Mouse (Mus musculus) midbrain, embryonic 14.5 days (tissue): Measurements from ENCODE around the gene Ankrd36. TPM values are rescaled to one million over a fixed set of nuclear protein-coding genes. Genes with fewer than 3 reads are reported as not detected.
A peak's percentile ranks its signal among the peaks of the same experiment; 100 is the strongest.

Experiments
- ATAC-seq: fragments of 200-750 bp; cut with Nextera tagmentation; 2 replicates; pipeline ENCODE4 v1.8.0; 2017; ENCODE audit warnings: moderate number of reproducible peaks, moderate library complexity; ENCODE audit not compliant: low FRiP score, low TSS enrichment
- DNase-seq: peaks from one replicate; pipeline ENCODE4 v3.0.0-alpha.2; 2015
- H3K27ac ChIP-seq: fragments of 300-500 bp; sonication (generic); replicated peaks from 2 replicates; pipeline ENCODE4 v1.5.1; 2014; ENCODE audit warnings: mild to moderate bottlenecking, low read depth, low read length, moderate library complexity
- H3K27me3 ChIP-seq: fragments of 300-500 bp; sonication (generic); 2 replicates; pipeline ENCODE4 v1.6.1; 2014; ENCODE audit warnings: low read length, control low read depth, mixed read lengths; ENCODE audit not compliant: control insufficient read depth, insufficient read depth
- H3K36me3 ChIP-seq: fragments of 300-500 bp; sonication (generic); 2 replicates; pipeline ENCODE4 v1.6.1; 2014; ENCODE audit warnings: low read length, control low read depth; ENCODE audit not compliant: control insufficient read depth, insufficient read depth
- H3K4me1 ChIP-seq: fragments of 300-500 bp; sonication (generic); 2 replicates; pipeline ENCODE4 v1.6.1; 2014; ENCODE audit warnings: mild to moderate bottlenecking, antibody characterized with exemption, low read length, control low read depth; ENCODE audit not compliant: control insufficient read depth, insufficient read depth
- H3K4me2 ChIP-seq: fragments of 300-500 bp; sonication (generic); 2 replicates; pipeline ENCODE4 v1.6.1; 2014; ENCODE audit warnings: mild to moderate bottlenecking, low read length, moderate library complexity
- H3K4me3 ChIP-seq: fragments of 300-500 bp; sonication (generic); replicated peaks from 2 replicates; pipeline ENCODE4 v1.5.1; 2014; ENCODE audit warnings: low read depth, low read length
- H3K9ac ChIP-seq: fragments of 300-500 bp; sonication (generic); replicated peaks from 2 replicates; pipeline ENCODE4 v1.6.1; 2014; ENCODE audit warnings: mild to moderate bottlenecking, low read length, moderate library complexity
- H3K9me3 ChIP-seq: fragments of 300-500 bp; sonication (generic); 2 replicates; pipeline ENCODE4 v1.6.1; 2016; ENCODE audit warnings: low read length, control low read depth, mixed read lengths; ENCODE audit not compliant: control insufficient read depth
- WGBS: fragments of 180-500 bp; shearing (Covaris S2); extraction: QIAGEN DNeasy Blood & Tissue Kit; methylation state at CpG from one replicate; pipeline ENCODE4 v1.1.7; 2014; 5-methylcytosine and 5-hydroxymethylcytosine counted together
- polyA plus RNA-seq: library from polyadenylated mRNA; unstranded; fragments of >200 nt; fragmentation: Nextera tagmentation; extraction: Ambion mirVana; gene quantifications from 2 replicates; pipeline ENCODE4 v1.2.1, GENCODE M21; 2014

Gene Ankrd36
- polyA plus RNA-seq, 1 experiment from 2014 or later, result not detected

DNA sequence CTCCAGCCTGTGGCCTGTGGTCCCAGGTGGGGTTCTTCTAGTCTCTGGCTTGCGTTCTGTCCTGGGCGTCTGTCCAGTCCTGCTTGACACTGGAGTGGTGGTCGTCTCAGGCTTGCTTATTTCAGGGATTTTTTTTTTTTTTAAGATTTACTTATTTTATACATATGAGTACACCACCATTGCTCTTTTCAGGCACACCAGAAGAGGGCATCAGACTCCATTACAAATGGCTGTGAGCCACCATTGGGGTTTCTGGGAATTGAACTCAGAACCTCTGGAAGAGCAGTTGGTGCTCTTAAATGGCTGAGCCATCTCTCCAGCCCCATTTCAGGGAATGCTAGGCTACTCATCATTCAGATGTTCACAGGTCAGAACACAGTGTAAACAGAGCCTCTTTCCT, 9.2 kb upstream of the Ankrd36 start:
- no peak for DNase-seq
- ATAC-seq, result no peak
- no peak overlapping the region for H3K4me2 ChIP-seq
- WGBS, result 88% methylated on average over 3 of the region's 3 CpGs
- H3K27ac ChIP-seq, result no peak overlapping the region
- H3K27me3 ChIP-seq, result no peaks in the 10 kb centered on the region
- peaks cover 4% of the 10 kb centered on the region; the same call in 1 of the 2 replicates for H3K4me1 ChIP-seq
- H3K9me3 ChIP-seq, result no peaks in the 10 kb centered on the region
- H3K36me3 ChIP-seq, result no peaks in the 10 kb centered on the region
- H3K9ac ChIP-seq, result no peak overlapping the region
- no peak overlapping the region for H3K4me3 ChIP-seq

GRCm38 (mm10) chr11:5562625-5563268, 6.7 kb upstream of the Ankrd36 start:
- Histone ChIP-seq H3K4me1 (peaks cover 4% of the 10 kb centered on the region; the same call in 1 of the 2 replicates), H3K36me3 (no peaks in the 10 kb centered on the region), H3K27me3 (no peaks in the 10 kb centered on the region), H3K4me3 (no peak overlapping the region), H3K9me3 (no peaks in the 10 kb centered on the region), H3K27ac (0 out of 2 replicates have a peak overlapping the region, but pooled peaks have one; percentile 26), H3K9ac (no peak overlapping the region), H3K4me2 (no peak overlapping the region)
- 21% methylated on average over 9 of the region's 9 CpGs for WGBS
- ATAC-seq, result peak; percentile 66; the same call in 1 of the 2 replicates
- peak; percentile 70 for DNase-seq

GRCm38 (mm10) chr11:5563898-5564297, 5.6 kb upstream of the Ankrd36 start:
- Histone ChIP-seq H3K9me3 (no peaks in the 10 kb centered on the region), H3K4me3 (no peak overlapping the region), H3K9ac (no peak overlapping the region), H3K27ac (no peak overlapping the region), H3K36me3 (no peaks in the 10 kb centered on the region), H3K4me2 (no peak overlapping the region), H3K27me3 (no peaks in the 10 kb centered on the region), H3K4me1 (peaks cover 4% of the 10 kb centered on the region; the same call in 1 of the 2 replicates)
- WGBS, result 57% methylated on average over 6 of the region's 6 CpGs
- DNase-seq (no peak), ATAC-seq (no peak)

GRCm38 (mm10) chr11:5565596-5565995, 3.9 kb upstream of the Ankrd36 start:
- no peak overlapping the region for H3K4me3 ChIP-seq
- no peaks in the 10 kb centered on the region for H3K36me3 ChIP-seq
- ATAC-seq, result no peak
- WGBS, result 75% methylated on average over 3 of the region's 3 CpGs
- no peak overlapping the region for H3K4me2 ChIP-seq
- H3K9ac ChIP-seq, result no peak overlapping the region
- H3K4me1 ChIP-seq, result peaks cover 4% of the 10 kb centered on the region; the same call in 1 of the 2 replicates
- H3K27me3 ChIP-seq, result no peaks in the 10 kb centered on the region
- no peak overlapping the region for H3K27ac ChIP-seq
- DNase-seq, result no peak
- H3K9me3 ChIP-seq, result no peaks in the 10 kb centered on the region

DNA sequence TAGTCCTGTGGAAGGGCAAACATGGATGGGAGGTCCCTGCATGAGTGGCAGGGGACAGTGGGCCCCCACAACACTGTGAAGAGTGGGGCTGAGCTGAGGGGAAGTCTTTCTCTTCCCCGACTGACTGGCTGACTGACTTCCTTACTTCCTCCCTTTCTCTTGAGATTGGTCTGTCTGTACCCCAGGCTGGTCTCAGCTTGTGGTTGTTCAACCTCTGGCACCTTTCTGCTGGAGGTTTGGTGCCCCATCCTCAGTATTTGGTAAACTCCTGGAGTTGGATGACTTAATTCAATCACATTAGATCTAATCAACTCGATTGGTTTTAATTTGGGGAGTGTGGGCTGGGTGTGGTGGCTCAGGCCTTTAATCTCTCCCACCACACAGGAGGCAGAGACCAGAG, 3.0 kb upstream of the Ankrd36 start:
- Histone ChIP-seq H3K9me3 (no peaks in the 10 kb centered on the region), H3K27me3 (no peaks in the 10 kb centered on the region), H3K36me3 (no peaks in the 10 kb centered on the region), H3K27ac (no peak overlapping the region), H3K4me2 (no peak overlapping the region), H3K4me3 (no peak overlapping the region), H3K4me1 (peaks cover 4% of the 10 kb centered on the region; the same call in 1 of the 2 replicates), H3K9ac (no peak overlapping the region)
- no peak for DNase-seq
- ATAC-seq, result no peak
- WGBS, result 80% methylated on average over 2 of the region's 2 CpGs

DNA sequence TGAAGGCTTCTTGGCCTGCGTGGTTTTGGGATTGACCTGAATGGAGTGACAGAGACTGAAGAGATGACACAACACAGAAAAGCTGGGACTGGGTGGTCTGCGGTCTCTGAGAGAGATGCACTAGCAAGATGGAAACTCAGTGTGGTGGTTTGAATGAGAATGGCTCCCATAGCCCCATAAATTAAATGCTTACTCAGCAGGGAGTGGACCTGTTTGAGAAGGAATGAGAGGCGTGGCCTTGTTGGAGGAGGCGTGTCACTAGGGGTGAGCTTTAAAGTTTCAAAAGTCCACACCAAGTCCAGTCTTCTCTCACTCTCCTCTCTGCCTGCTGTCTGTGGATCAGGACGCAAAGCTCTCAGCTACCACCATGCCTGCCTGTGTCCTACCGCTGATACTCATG, 1.8 kb upstream of the Ankrd36 start:
- no peak for ATAC-seq
- H3K27ac ChIP-seq, result no peak overlapping the region
- no peak overlapping the region for H3K9ac ChIP-seq
- no peaks in the 10 kb centered on the region for H3K36me3 ChIP-seq
- no peak overlapping the region for H3K4me3 ChIP-seq
- DNase-seq, result no peak
- H3K4me2 ChIP-seq, result no peak overlapping the region
- H3K4me1 ChIP-seq, result peaks cover 4% of the 10 kb centered on the region; the same call in 1 of the 2 replicates
- 96% methylated on average over 6 of the region's 6 CpGs for WGBS
- no peaks in the 10 kb centered on the region for H3K9me3 ChIP-seq
- H3K27me3 ChIP-seq, result no peaks in the 10 kb centered on the region

GRCm38 (mm10) chr11:5568082-5568481, 1.4 kb upstream of the Ankrd36 start:
- WGBS, result 92% methylated on average over 5 of the region's 5 CpGs
- ATAC-seq (no peak), DNase-seq (no peak)
- no peak overlapping the region for H3K9ac ChIP-seq
- no peaks in the 10 kb centered on the region for H3K36me3 ChIP-seq
- no peak overlapping the region for H3K4me2 ChIP-seq
- no peaks in the 10 kb centered on the region for H3K27me3 ChIP-seq
- no peak overlapping the region for H3K4me3 ChIP-seq
- H3K27ac ChIP-seq, result no peak overlapping the region
- peaks cover under 1% of the 10 kb centered on the region; the same call in 1 of the 2 replicates for H3K4me1 ChIP-seq
- no peaks in the 10 kb centered on the region for H3K9me3 ChIP-seq

DNA sequence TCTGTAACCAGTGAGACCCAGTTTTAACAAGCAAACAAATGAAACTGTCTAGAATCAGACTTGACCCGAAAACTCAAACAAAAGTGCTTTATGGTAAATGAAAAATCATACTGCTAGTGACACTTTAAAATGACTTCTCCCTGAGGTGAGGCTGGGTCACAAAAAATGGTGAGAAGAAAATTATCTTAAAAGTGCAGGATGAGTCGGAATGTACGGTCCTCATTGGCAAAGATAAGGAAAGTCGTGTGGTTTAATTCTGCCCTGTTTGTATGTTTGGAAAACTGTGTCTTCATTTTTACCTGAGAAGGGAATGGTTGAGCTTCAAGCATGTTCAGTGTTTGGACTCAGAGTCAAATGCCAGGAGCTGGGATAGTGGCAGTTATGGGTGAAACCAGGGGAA, 2.4 kb downstream of the Ankrd36 start:
- no peak overlapping the region for H3K4me2 ChIP-seq
- H3K9me3 ChIP-seq, result no peaks in the 10 kb centered on the region
- no peak for ATAC-seq
- no peak overlapping the region for H3K4me3 ChIP-seq
- H3K27ac ChIP-seq, result no peak overlapping the region
- 94% methylated on average over 4 of the region's 4 CpGs for WGBS
- no peaks in the 10 kb centered on the region for H3K27me3 ChIP-seq
- H3K4me1 ChIP-seq, result no peaks in the 10 kb centered on the region
- H3K36me3 ChIP-seq, result no peaks in the 10 kb centered on the region
- H3K9ac ChIP-seq, result no peak overlapping the region
- no peak for DNase-seq

DNA sequence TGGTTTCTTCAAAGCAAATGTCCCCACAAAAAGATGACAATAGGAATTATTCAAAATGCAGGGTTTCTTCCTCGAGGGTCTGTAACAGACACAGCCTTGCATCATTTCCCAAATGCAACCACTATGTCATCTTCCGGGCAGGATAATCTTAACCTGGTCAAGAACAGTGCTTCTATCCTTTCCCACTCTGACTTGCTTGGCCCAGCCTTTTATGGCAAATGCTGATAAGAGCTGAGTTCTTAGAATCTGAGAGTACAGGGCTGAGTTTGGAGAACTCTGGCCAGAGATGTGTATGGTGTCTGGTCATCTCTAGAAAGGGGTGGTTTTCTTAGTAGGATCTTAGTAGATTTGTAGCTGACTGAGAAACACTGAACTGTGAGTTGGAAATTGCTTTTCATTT, 4.3 kb downstream of the Ankrd36 start:
- H3K36me3 ChIP-seq, result no peaks in the 10 kb centered on the region
- H3K27me3 ChIP-seq, result no peaks in the 10 kb centered on the region
- H3K9me3 ChIP-seq, result no peaks in the 10 kb centered on the region
- H3K4me1 ChIP-seq, result no peaks in the 10 kb centered on the region
- H3K4me3 ChIP-seq, result no peak overlapping the region
- ATAC-seq (no peak), DNase-seq (no peak)
- WGBS, result 92% methylated on average over 2 of the region's 2 CpGs
- H3K9ac ChIP-seq, result no peak overlapping the region
- H3K4me2 ChIP-seq, result no peak overlapping the region
- H3K27ac ChIP-seq, result no peak overlapping the region
